ENCODE assay signal across 8 mouse cellular contexts in genomic region chr5:145139571-145140519, GRCm38 (mm10). TPM values are rescaled to one million over a fixed set of nuclear protein-coding genes. Genes with fewer than 3 reads are reported as not detected.
DNase-seq lines count a peak whose midpoint lies in the region; ATAC-seq lines count a peak whose summit lies in the region.

Pdap1 (minus strand) TSS chr5:145140238.
Bud31 (plus strand) TSS chr5:145140362.

- DNase-seq in CD4-positive, CD25-positive, alpha-beta regulatory T cell, adult 2 months (ENCODE audit: low read depth, low spot score), result peak; percentile 97
- DNase-seq in fibroblast of lung, adult 2 months (ENCODE audit: low read depth), result peak; percentile 69
- DNase-seq in kidney, postnatal 14 days, result peak; percentile 95
- DNase-seq in liver, embryonic 13.5 days, result peak; percentile 91
- DNase-seq in neural tube, embryonic 10.5 days (ENCODE audit: extremely low spot score, low spot score), result peak; percentile 96

- H3K9me3 ChIP-seq in heart, embryonic 14.5 days (ENCODE audit: control insufficient read depth, low read length), result no peaks in the 10 kb centered on the region
- H3K9me3 ChIP-seq in liver, embryonic 13.5 days (replicated peaks), result no peaks in the 10 kb centered on the region
- no peaks in the 10 kb centered on the region for H3K9me3 ChIP-seq in stomach, embryonic 16.5 days (replicated peaks; ENCODE audit: control insufficient read depth, low read length)

- under 1% methylated on average over 83 of the region's 84 CpGs for WGBS in heart, embryonic 14.5 days
- under 1% methylated on average over 84 of the region's 84 CpGs for WGBS in liver, embryonic 13.5 days (ENCODE audit: insufficient replicate concordance)
- under 1% methylated on average over 84 of the region's 84 CpGs for WGBS in stomach, embryonic 16.5 days

- ATAC-seq in heart, embryonic 14.5 days (ENCODE audit: insufficient number of reproducible peaks, insufficient read depth, low FRiP score, low read depth), result peak; percentile 91
- ATAC-seq in liver, embryonic 13.5 days (ENCODE audit: low read depth), result peak; percentile 88
- ATAC-seq in stomach, embryonic 16.5 days (ENCODE audit: insufficient read depth, low FRiP score), result peak; percentile 94

- H3K9ac ChIP-seq in heart, embryonic 14.5 days (ENCODE audit: low read length), result peak within 1 kb of the TSS; percentile 94
- peak within 1 kb of the TSS; percentile 95 for H3K9ac ChIP-seq in liver, embryonic 13.5 days
- H3K9ac ChIP-seq in stomach, embryonic 16.5 days (ENCODE audit: low read length), result peak within 1 kb of the TSS; percentile 87

- peak within 1 kb of the TSS; percentile 96 for H3K27ac ChIP-seq in brown adipose tissue, adult 24 weeks (replicated peaks; ENCODE audit: low read depth, low read length)
- peak within 1 kb of the TSS; percentile 88 to 93 for H3K27ac ChIP-seq in heart, embryonic 14.5 days (replicated peaks in 1 of 2; ENCODE audit: control insufficient read depth in 1 of 2, insufficient read depth in 1 of 2, low read depth in 2 of 2, low read length in 2 of 2)
- peak within 1 kb of the TSS; percentile 95 for H3K27ac ChIP-seq in liver, embryonic 13.5 days
- peak within 1 kb of the TSS; percentile 87 for H3K27ac ChIP-seq in stomach, embryonic 16.5 days (ENCODE audit: low read length)

- peaks cover 4% of the 10 kb centered on the region for H3K4me1 ChIP-seq in brown adipose tissue, adult 24 weeks (ENCODE audit: control insufficient read depth, insufficient read depth, insufficient read length, low read length)
- peaks cover 2 to 19% of the 10 kb centered on the region in 2 experiments; a peak in 3 of 4 replicates for H3K4me1 ChIP-seq in heart, embryonic 14.5 days (ENCODE audit: control insufficient read depth in 2 of 2, insufficient read depth in 2 of 2, low read length in 2 of 2)
- H3K4me1 ChIP-seq in liver, embryonic 13.5 days (replicated peaks), result peaks cover 52% of the 10 kb centered on the region
- H3K4me1 ChIP-seq in stomach, embryonic 16.5 days (ENCODE audit: control insufficient read depth, insufficient read depth, low read length), result peaks cover 15% of the 10 kb centered on the region

- H3K4me2 ChIP-seq in heart, embryonic 14.5 days (ENCODE audit: low read length), result peak within 1 kb of the TSS; percentile 97
- H3K4me2 ChIP-seq in liver, embryonic 13.5 days, result peak within 1 kb of the TSS; percentile 93
- peak within 1 kb of the TSS; percentile 86 for H3K4me2 ChIP-seq in stomach, embryonic 16.5 days (ENCODE audit: low read depth, low read length)

- peaks cover 62% of the 10 kb centered on the region for H3K36me3 ChIP-seq in heart, embryonic 14.5 days (ENCODE audit: control insufficient read depth, insufficient read depth, low read length)
- H3K36me3 ChIP-seq in liver, embryonic 13.5 days, result peaks cover 59% of the 10 kb centered on the region
- H3K36me3 ChIP-seq in stomach, embryonic 16.5 days (ENCODE audit: control insufficient read depth, insufficient read depth, low read length), result peaks cover 13% of the 10 kb centered on the region

- H3K4me3 ChIP-seq in brown adipose tissue, adult 24 weeks (ENCODE audit: insufficient read depth, low read depth, low read length), result peak within 1 kb of the TSS; percentile 95
- peak within 1 kb of the TSS; percentile 69 to 99 for H3K4me3 ChIP-seq in heart, embryonic 14.5 days (ENCODE audit: control insufficient read depth in 1 of 2, insufficient read depth in 1 of 2, low read depth in 1 of 2, low read length in 2 of 2)
- peak within 1 kb of the TSS; percentile 96 for H3K4me3 ChIP-seq in liver, embryonic 13.5 days (replicated peaks)
- peak within 1 kb of the TSS; percentile 94 for H3K4me3 ChIP-seq in stomach, embryonic 16.5 days (replicated peaks; ENCODE audit: low read length)

- no peaks in the 10 kb centered on the region for H3K27me3 ChIP-seq in heart, embryonic 14.5 days (ENCODE audit: control insufficient read depth, insufficient read depth, low read length)
- no peaks in the 10 kb centered on the region for H3K27me3 ChIP-seq in liver, embryonic 13.5 days
- no peaks in the 10 kb centered on the region for H3K27me3 ChIP-seq in stomach, embryonic 16.5 days (ENCODE audit: control insufficient read depth, insufficient read depth, low read length)

RNA-seq across cellular contexts. Expression of gene Pdap1, which starts in this region (rescaled TPM):
- polyA plus RNA-seq in brown adipose tissue, adult 24 weeks (2012; ENCODE audit: insufficient read depth, insufficient read length, missing spikeins), result 75.0 and 96.2 TPM in 2 replicates
- polyA plus RNA-seq in heart, embryonic 14.5 days (2014; fragmentation: Nextera tagmentation; extraction: Ambion mirVana), result 60.9 and 69.1 TPM in 2 replicates
- polyA plus RNA-seq in liver, embryonic 13.5 days (2015; fragmentation: Nextera tagmentation; extraction: Ambion mirVana), result 69.5 and 90.7 TPM in 2 replicates
- 77.8 and 81.4 TPM in 2 replicates for polyA plus RNA-seq in stomach, embryonic 16.5 days (2015; fragmentation: Nextera tagmentation; extraction: Ambion mirVana)

RNA-seq across cellular contexts. Expression of gene Bud31, which starts in this region (rescaled TPM):
- 116 and 156 TPM in 2 replicates for polyA plus RNA-seq in brown adipose tissue, adult 24 weeks (2012; ENCODE audit: insufficient read depth, insufficient read length, missing spikeins)
- 130 and 135 TPM in 2 replicates for polyA plus RNA-seq in heart, embryonic 14.5 days (2014; fragmentation: Nextera tagmentation; extraction: Ambion mirVana)
- polyA plus RNA-seq in liver, embryonic 13.5 days (2015; fragmentation: Nextera tagmentation; extraction: Ambion mirVana), result 164 and 177 TPM in 2 replicates
- 147 and 167 TPM in 2 replicates for polyA plus RNA-seq in stomach, embryonic 16.5 days (2015; fragmentation: Nextera tagmentation; extraction: Ambion mirVana)

Comparison
In these comparisons a context has a peak if more than half of its experiments do, and no peak if none do; other contexts are left out.
1. Peak in every context shown above with its lines: DNase-seq, ATAC-seq, H3K4me3 ChIP-seq and H3K27ac ChIP-seq.